Mouse (Mus musculus) forebrain, embryonic 14.5 days (tissue): ENCODE data around the gene Osbp2. TPM values are rescaled to one million over a fixed set of nuclear protein-coding genes. Genes with fewer than 3 reads are reported as not detected.

Source experiments
- ATAC-seq: fragments of 200-750 bp; cut with Nextera tagmentation; 2 replicates; pipeline ENCODE4 v1.8.0; 2017; ENCODE audit warnings: mild to moderate bottlenecking, moderate library complexity
- DNase-seq: peaks from one replicate; pipeline ENCODE4 v3.0.0-alpha.2; 2015; ENCODE audit warnings: low spot score
- H3K27ac ChIP-seq: fragments of 300-500 bp; sonication (generic); 2 replicates; pipeline ENCODE4 v1.5.1; 2014; ENCODE audit warnings: low read depth, mild to moderate bottlenecking, control low read depth, low read length, moderate library complexity
- H3K27me3 ChIP-seq: fragments of 300-500 bp; sonication (generic); replicated peaks from 2 replicates; pipeline ENCODE4 v1.6.1; 2014; ENCODE audit warnings: low read length, control low read depth, mixed read lengths; ENCODE audit not compliant: control insufficient read depth, insufficient read depth
- H3K36me3 ChIP-seq: fragments of 300-500 bp; sonication (generic); 2 replicates; pipeline ENCODE4 v1.6.1; 2014; ENCODE audit warnings: low read length, control low read depth; ENCODE audit not compliant: control insufficient read depth, insufficient read depth
- H3K4me1 ChIP-seq: fragments of 300-500 bp; sonication (generic); 2 replicates; pipeline ENCODE4 v1.6.1; 2014; ENCODE audit warnings: antibody characterized with exemption, low read length, control low read depth; ENCODE audit not compliant: control insufficient read depth, insufficient read depth
- H3K4me2 ChIP-seq: fragments of 300-500 bp; sonication (generic); 2 replicates; pipeline ENCODE4 v1.6.1; 2014; ENCODE audit warnings: mild to moderate bottlenecking, control low read depth, low read length
- H3K4me3 ChIP-seq: fragments of 300-500 bp; sonication (generic); 2 replicates; pipeline ENCODE4 v1.5.1; 2014; ENCODE audit warnings: low read depth, low read length, control low read depth
- H3K9ac ChIP-seq: fragments of 300-500 bp; sonication (generic); 2 replicates; pipeline ENCODE4 v1.6.1; 2014; ENCODE audit warnings: mild to moderate bottlenecking, low read length, control low read depth, moderate library complexity
- H3K9me3 ChIP-seq: fragments of 300-500 bp; sonication (generic); replicated peaks from 2 replicates; pipeline ENCODE4 v1.6.1; 2016; ENCODE audit warnings: low read length, control low read depth, mixed read lengths; ENCODE audit not compliant: control insufficient read depth
- WGBS: fragments of 180-500 bp; shearing (Covaris S2); extraction: QIAGEN DNeasy Blood & Tissue Kit; methylation state at CpG from one replicate; pipeline ENCODE4 v1.1.7; 2014; 5-methylcytosine and 5-hydroxymethylcytosine counted together
- polyA plus RNA-seq: library from polyadenylated mRNA; unstranded; fragments of >200 nt; fragmentation: Nextera tagmentation; extraction: Ambion mirVana; gene quantifications from 2 replicates; pipeline ENCODE4 v1.2.1, GENCODE M21; 2014

The Osbp2 gene
- polyA plus RNA-seq, 1 experiment from 2014 or later, result 7.4 TPM

DNA sequence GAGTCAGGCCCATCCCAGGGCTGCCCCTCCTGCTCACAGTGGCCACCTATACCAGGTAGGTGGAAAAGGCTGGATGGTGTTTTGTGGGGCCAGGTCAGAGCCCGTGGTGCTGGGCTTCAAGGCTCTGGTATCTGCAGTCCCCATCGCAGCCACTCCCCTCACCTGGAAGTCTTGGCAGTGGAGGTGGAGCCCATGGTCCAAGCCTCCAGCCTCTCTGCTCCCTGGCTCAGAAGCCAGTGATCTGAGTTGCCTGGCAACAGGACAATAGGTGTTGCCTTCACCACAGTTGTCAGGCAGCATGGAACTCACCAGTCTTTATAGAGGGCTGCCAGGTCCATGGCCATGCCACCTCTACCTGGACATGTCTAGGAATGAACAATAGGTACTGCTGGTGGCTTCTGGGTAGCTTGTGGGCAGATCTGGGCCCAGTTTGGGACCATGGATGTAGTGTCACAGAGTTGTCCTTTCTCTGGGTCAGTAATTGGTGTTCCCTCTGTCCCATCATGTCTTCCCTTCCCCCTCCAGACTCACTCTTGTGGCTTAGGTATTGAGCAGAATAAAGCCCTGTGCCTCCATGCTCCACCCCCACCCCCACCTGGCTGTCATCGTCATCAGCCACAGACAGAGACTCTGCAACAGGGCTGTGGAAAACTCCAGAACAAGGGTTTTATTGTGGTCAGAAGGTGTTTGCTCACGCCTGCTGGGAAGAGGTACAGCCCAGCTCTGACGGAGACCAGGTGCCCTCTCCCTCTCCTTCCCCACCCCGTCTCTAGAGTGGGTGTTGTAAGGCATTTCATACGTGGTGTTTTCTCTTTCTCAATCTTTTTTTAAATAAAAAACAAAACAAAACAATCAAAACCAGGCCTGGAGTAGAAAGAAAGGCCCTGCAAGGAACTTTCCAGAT lies 160.4 kb downstream of the Osbp2 start:
- Histone ChIP-seq H3K4me1 (no peaks in the 10 kb centered on the region), H3K9ac (no peak overlapping the region), H3K4me2 (no peak overlapping the region), H3K27ac (no peak overlapping the region), H3K9me3 (no peaks in the 10 kb centered on the region), H3K4me3 (no peak overlapping the region), H3K36me3 (no peaks in the 10 kb centered on the region), H3K27me3 (no peaks in the 10 kb centered on the region)
- DNase-seq, result no peak
- 76% methylated on average over 7 of the region's 7 CpGs for WGBS
- ATAC-seq, result no peak

DNA sequence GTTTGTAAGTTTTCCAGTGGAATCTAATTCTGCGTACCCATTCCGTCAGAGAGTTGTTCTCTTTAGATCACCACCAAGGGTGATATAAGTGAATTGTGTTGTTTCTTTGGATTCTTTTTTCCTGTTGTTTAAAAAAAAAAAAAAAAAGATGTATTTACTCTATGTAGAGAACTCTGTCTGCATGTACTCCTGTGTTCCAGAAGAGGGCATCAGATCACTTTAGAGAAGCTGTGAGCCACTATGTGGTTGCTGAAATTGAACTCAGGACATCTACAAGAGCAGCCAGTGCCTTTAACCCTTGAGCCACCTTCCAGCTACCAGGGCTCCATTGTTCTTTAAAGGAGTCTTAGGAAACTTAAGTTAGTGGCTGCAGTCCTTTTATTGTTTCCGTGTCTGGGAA lies 166.3 kb downstream of the Osbp2 start:
- ATAC-seq, result no peak
- no peak overlapping the region for H3K4me3 ChIP-seq
- no peak overlapping the region for H3K4me2 ChIP-seq
- H3K9me3 ChIP-seq, result no peaks in the 10 kb centered on the region
- peaks cover 16% of the 10 kb centered on the region for H3K36me3 ChIP-seq
- H3K27me3 ChIP-seq, result no peaks in the 10 kb centered on the region
- no peaks in the 10 kb centered on the region for H3K4me1 ChIP-seq
- 82% methylated on average over 3 of the region's 3 CpGs for WGBS
- DNase-seq, result peak; percentile 24
- no peak overlapping the region for H3K27ac ChIP-seq
- no peak overlapping the region for H3K9ac ChIP-seq

DNA sequence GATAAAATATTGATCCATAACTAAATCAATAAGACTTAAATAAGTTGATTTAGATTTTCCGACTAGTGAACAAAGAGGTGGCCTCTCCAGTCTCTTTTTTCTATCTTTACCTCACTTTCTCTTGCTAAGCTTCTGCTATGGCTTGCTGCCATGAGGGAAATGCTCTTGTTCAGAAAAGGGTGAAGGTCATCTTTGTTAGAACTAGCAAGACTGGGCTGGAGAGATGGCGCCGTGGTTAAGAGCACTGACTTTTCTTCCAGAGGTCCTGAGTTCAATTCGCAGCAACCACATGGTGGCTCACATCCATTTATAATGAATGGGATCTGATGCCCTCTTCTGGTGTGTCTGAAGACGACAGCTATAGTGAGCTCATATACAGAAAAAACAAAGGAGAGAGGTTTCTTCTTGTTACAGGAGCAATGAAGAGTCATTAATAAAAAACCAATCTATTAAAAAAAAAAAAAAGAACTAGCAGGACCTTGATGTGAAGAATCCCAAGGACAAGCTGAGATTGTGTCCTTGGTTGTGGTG lies 167.6 kb downstream of the Osbp2 start:
- 92% methylated on average over 5 of the region's 5 CpGs for WGBS
- ATAC-seq (no peak), DNase-seq (no peak)
- no peaks in the 10 kb centered on the region for H3K4me1 ChIP-seq
- H3K9me3 ChIP-seq, result no peaks in the 10 kb centered on the region
- no peak overlapping the region for H3K4me3 ChIP-seq
- peaks cover 27% of the 10 kb centered on the region for H3K36me3 ChIP-seq
- no peak overlapping the region for H3K4me2 ChIP-seq
- no peaks in the 10 kb centered on the region for H3K27me3 ChIP-seq
- H3K9ac ChIP-seq, result no peak overlapping the region
- no peak overlapping the region for H3K27ac ChIP-seq

DNA sequence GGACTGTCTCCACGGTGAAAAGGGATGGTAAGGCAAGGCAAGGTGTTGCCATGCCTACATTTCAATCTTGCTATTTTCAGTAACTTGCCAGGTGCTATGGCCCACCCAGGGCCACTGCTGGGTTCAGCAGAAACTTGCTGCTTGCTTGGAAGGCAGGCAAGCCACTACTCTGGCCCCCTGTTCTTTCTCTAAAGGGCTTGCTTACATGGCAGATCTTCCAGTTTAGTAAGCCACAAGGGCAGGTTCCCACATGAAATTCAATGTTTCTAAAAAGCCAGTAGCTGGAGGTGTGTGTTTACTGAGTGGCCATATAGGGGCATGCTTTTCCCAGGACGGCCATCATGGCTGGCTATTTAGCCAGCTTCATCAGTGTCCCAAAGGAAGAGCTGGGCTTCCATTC lies 172.0 kb downstream of the Osbp2 start:
- ATAC-seq (no peak), DNase-seq (no peak)
- Histone ChIP-seq H3K4me2 (no peak overlapping the region), H3K9me3 (no peaks in the 10 kb centered on the region), H3K36me3 (peaks cover 68% of the 10 kb centered on the region), H3K9ac (no peak overlapping the region), H3K27ac (no peak overlapping the region), H3K4me1 (no peaks in the 10 kb centered on the region), H3K27me3 (no peaks in the 10 kb centered on the region), H3K4me3 (no peak overlapping the region)
- WGBS, result 90% methylated on average over 2 of the region's 2 CpGs

DNA sequence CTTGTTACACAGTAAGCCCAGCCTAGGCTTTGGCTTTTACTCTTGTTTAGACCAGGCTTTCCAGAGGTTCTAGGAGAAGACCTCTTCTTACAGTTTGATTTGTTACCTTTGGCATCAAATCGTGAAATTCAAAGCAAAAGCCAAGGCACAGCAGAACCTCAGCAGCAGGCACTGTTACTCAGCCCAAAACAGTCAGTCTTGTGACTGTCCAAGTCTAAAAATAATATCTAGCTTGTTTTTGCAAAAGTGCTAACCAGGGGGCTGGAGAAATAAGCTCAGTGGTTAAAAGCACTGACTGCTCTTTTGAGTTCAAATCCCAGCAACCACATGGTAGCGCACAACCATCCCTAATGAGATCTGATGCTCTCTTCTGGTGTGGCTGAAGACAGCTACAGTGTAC lies 176.8 kb downstream of the Osbp2 start:
- H3K4me1 ChIP-seq, result no peaks in the 10 kb centered on the region
- no peak for ATAC-seq
- 93% methylated on average over 2 of the region's 2 CpGs for WGBS
- no peak overlapping the region for H3K4me2 ChIP-seq
- peaks cover 93% of the 10 kb centered on the region for H3K36me3 ChIP-seq
- H3K4me3 ChIP-seq, result no peak overlapping the region
- no peak for DNase-seq
- H3K9ac ChIP-seq, result no peak overlapping the region
- no peaks in the 10 kb centered on the region for H3K27me3 ChIP-seq
- H3K27ac ChIP-seq, result no peak overlapping the region
- H3K9me3 ChIP-seq, result no peaks in the 10 kb centered on the region

DNA sequence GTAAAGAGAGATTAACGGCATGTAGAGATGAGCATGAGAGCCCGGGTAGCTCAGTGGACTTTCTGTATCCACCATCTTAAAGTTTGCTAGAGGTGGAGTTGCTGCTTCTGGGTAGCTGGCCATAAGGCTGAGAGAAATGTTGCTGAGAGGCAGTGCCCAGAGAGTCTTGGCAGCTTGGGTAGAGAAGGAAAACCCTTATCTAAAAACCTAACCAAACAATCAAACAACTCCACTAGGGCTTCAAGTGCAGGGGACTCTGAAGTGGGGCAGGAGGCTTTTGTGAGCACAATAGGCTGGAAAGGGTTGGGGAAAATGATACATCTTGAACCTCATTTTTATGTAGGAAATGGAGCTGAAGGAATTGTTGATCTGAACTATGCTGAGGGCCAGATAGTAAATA lies 177.4 kb downstream of the Osbp2 start:
- Histone ChIP-seq H3K27ac (no peak overlapping the region), H3K27me3 (no peaks in the 10 kb centered on the region), H3K4me1 (no peaks in the 10 kb centered on the region), H3K36me3 (peaks cover 92% of the 10 kb centered on the region), H3K4me2 (no peak overlapping the region), H3K4me3 (no peak overlapping the region), H3K9me3 (no peaks in the 10 kb centered on the region), H3K9ac (no peak overlapping the region)
- DNase-seq, result no peak
- ATAC-seq, result no peak
- WGBS, result 94% methylated on average over 2 of the region's 2 CpGs

DNA sequence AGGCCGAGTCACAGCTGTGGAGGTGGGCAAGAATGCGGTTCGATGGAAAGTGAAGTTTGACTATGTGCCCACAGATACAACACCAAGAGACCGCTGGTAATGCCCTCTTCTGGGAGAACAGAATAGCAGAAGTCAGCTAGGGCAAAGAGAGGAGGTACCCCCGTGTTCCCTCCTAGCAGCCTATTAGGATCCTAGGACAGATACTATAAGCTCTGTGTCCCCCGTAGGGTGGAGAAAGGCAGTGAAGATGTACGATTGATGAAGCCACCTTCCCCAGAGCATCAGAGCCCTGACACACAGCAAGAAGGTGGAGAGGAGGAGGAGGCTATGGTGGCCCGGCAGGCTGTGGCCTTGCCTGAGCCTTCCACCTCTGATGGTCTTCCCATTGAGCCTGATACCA lies 178.3 kb downstream of the Osbp2 start:
- H3K4me3 ChIP-seq, result no peak overlapping the region
- H3K27me3 ChIP-seq, result no peaks in the 10 kb centered on the region
- no peak overlapping the region for H3K4me2 ChIP-seq
- no peaks in the 10 kb centered on the region for H3K4me1 ChIP-seq
- H3K9me3 ChIP-seq, result no peaks in the 10 kb centered on the region
- H3K9ac ChIP-seq, result no peak overlapping the region
- no peak overlapping the region for H3K27ac ChIP-seq
- no peak for ATAC-seq
- H3K36me3 ChIP-seq, result peaks cover 92% of the 10 kb centered on the region
- 95% methylated on average over 8 of the region's 8 CpGs for WGBS
- no peak for DNase-seq

DNA sequence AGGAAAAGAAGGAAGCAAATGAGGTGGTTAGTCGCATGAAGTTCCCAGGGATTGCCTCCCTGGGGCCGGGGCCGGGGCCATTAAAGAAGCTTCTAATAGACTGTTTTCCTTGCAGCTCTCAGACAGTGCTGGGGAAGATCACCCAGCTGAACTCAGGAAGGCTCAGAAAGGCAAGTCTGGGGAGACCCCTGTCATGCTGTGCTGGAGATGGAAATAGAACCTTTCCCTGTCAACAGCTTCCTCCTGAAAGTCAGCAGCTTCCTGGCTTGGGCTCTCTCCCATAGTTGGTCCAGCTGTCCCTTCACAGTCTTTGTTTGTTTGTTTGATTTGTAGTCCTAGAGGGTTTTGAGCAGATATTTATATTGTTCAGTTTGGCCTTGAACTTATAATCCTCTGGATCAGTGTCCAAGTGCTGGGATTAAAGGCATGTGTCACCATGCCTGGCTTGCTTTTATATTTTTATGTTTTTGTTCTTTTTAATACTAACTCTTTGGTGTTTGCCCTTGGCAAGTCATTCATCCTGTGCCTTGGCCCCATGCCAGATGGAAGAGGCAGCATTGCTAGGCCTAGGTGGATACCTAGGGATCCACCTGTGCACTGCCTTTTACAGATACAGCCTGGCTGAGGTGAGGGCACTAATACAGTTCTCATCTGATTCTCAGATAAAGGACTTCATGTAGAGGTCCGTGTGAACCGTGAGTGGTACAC lies 178.8 kb downstream of the Osbp2 start:
- Histone ChIP-seq H3K9me3 (no peaks in the 10 kb centered on the region), H3K4me3 (no peak overlapping the region), H3K4me1 (no peaks in the 10 kb centered on the region), H3K27me3 (no peaks in the 10 kb centered on the region), H3K27ac (no peak overlapping the region), H3K36me3 (peaks cover 92% of the 10 kb centered on the region), H3K9ac (no peak overlapping the region), H3K4me2 (no peak overlapping the region)
- no peak for ATAC-seq
- WGBS, result 96% methylated on average over 5 of the region's 5 CpGs
- no peak for DNase-seq

DNA sequence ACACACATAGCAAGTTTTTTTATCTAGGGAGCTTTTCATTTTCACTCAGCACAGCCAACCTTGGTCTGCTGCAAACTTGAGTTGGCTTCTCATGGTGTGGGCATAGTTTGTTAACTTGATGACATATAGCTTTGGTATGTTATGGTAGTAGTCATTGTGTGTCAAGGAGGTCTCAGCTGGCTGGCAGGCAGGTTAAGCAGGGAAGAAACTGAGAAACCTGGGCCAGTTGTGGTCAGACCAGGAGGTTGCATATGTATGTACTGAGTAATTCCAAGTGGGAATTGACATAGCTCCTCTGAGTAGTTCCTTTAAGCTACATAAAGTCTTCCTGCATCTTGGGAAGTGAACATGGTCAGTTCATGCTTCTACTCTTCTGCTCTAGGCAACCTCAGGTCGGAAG lies 179.5 kb downstream of the Osbp2 start:
- no peaks in the 10 kb centered on the region for H3K9me3 ChIP-seq
- no peaks in the 10 kb centered on the region for H3K4me1 ChIP-seq
- no peaks in the 10 kb centered on the region for H3K27me3 ChIP-seq
- peaks cover 92% of the 10 kb centered on the region for H3K36me3 ChIP-seq
- 95% methylated on average over 1 of the region's 1 CpGs for WGBS
- H3K27ac ChIP-seq, result no peak overlapping the region
- ATAC-seq (no peak), DNase-seq (no peak)
- H3K4me2 ChIP-seq, result no peak overlapping the region
- H3K9ac ChIP-seq, result no peak overlapping the region
- H3K4me3 ChIP-seq, result no peak overlapping the region
